Mouse (Mus musculus): ENCODE results near the gene Cyp2d26.

Gene Cyp2d26

GRCm38 (mm10) chr15:82748141-82748540, 46.0 kb downstream of the Cyp2d26 start:
- DNase-seq = no peak

- DNase-seq = no peak
Measured at GRCm38 (mm10) chr15:82747516-82747915, 46.6 kb downstream of the Cyp2d26 start.

Measured in cerebellum, adult 9-10 months (tissue).